Mouse (Mus musculus) frontal cortex, postnatal 36 days (tissue): ENCODE measurements around the gene 6430571L13Rik.

Experiments
- DNase-seq, 2 experiments: peaks; one replicate each; pipeline ENCODE4 v3.0.0; 2022; ENCODE audit warnings: low spot score in 2 of 2

Gene 6430571L13Rik

GRCm38 (mm10) chr9:107377961-107378512, 37.6 kb downstream of the 6430571L13Rik start:
- no peak for DNase-seq

- DNase-seq, result no peak
These were observed 41.3 kb downstream of the 6430571L13Rik start for GRCm38 (mm10) chr9:107381723-107382122.

GRCm38 (mm10) chr9:107384396-107384795, 44.0 kb downstream of the 6430571L13Rik start:
- DNase-seq, result no peak

GRCm38 (mm10) chr9:107386722-107387121, 46.3 kb downstream of the 6430571L13Rik start:
- no peak for DNase-seq

GRCm38 (mm10) chr9:107387708-107388107, 47.3 kb downstream of the 6430571L13Rik start:
- no peak for DNase-seq

- no peak for DNase-seq
These were observed 47.9 kb downstream of the 6430571L13Rik start for GRCm38 (mm10) chr9:107388263-107388662.

GRCm38 (mm10) chr9:107396397-107396796, 56.0 kb downstream of the 6430571L13Rik start:
- DNase-seq, result no peak

GRCm38 (mm10) chr9:107398968-107399367, 58.6 kb downstream of the 6430571L13Rik start:
- no peak for DNase-seq

- DNase-seq, result peak; percentile 22 to 37
These were observed 59.1 kb downstream of the 6430571L13Rik start, which contains the start of gene Cacna2d2 for GRCm38 (mm10) chr9:107399491-107399971. Gene Cacna2d2 (plus strand): TSS chr9:107399612.

- DNase-seq, result no peak
These were observed 59.7 kb downstream of the 6430571L13Rik start for GRCm38 (mm10) chr9:107400060-107400511.

- no peak for DNase-seq
These were observed 60.4 kb downstream of the 6430571L13Rik start for GRCm38 (mm10) chr9:107400666-107401285.
